Mouse (Mus musculus) C2C12 (cell line): ENCODE data around the gene Mex3d.

Experiments used
- CTCF ChIP-seq: IDR thresholded peaks from one replicate; pipeline ENCODE4 v1.5.1; 2011; ENCODE audit not compliant: control insufficient read depth, insufficient read depth, insufficient read length
- MAX ChIP-seq: IDR thresholded peaks from one replicate; pipeline ENCODE4 v1.6.1; 2011; ENCODE audit warnings: mild to moderate bottlenecking, control low read depth
- MYOD1 ChIP-seq: IDR thresholded peaks from one replicate; pipeline ENCODE4 v1.6.1; 2011; ENCODE audit warnings: low read depth; ENCODE audit not compliant: control insufficient read depth, insufficient read length

- TF ChIP-seq MYOD1 (no peak), CTCF (peak; percentile 56), MAX (no peak)
These were observed 15.7 kb upstream of the Mex3d start for GRCm38 (mm10) chr10:80403044-80403692.
